Mouse (Mus musculus): ENCODE results near the gene Kifc3.
"Not testable (repeated sequence)": the region's sequence is repeated elsewhere in the genome, so short reads cannot be mapped to it uniquely, and the experiment has no call there.

The Kifc3 gene

DNA sequence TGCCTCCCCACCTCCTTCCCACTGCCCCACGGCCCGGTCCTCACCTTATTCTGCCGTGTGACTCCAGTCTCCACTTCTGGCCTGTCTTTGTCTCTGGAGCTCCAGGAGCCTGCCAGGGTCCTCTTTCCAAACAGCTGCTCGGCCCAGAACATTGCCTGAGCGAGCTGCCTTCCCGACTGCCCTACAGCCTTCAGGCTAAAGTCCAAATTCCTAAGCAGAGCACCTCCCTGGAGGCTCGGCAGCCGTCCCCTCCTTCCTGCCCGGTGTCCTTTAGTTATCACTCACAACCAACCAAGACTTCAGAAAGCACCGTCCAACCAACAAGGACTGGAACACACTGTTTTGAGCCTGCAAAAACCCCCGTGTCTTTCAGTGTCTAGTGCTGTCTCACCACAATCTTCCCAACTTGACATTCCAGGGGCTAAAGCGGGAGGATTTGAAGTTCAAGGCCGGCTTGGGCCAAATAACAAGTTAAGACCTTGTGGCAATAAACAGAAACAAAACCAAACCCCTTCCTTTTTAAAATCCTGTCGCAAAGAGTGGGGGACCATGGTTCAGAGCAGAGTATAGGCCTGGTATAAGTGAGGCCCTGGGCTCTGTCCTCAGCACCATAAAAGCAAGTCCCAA is at the start of gene Kifc3:
Gene Kifc3 (minus strand): TSS at position 164 of the 627 bp plus-strand sequence.
- DNase-seq, result no peak

DNA sequence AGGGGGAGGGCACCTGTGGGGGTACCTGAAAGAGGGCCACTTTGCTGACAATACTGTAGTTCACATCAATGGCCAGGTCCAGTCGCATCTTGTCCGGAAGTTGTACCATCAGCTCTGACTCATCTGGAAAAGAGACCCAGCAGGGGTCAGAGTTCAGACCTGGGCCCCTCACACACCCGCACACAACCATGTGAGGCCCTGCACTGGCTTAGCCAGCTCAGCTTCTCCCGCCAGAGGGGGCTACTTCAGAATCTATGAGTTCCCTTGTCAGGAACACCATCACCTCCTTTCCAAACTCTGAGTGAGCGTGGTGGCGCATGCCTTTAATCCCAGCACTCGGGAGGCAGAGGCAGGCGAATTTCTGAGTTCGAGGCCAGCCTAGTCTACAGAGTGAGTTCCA is 49.4 kb upstream of the Kifc3 start:
- no peak for DNase-seq

DNA sequence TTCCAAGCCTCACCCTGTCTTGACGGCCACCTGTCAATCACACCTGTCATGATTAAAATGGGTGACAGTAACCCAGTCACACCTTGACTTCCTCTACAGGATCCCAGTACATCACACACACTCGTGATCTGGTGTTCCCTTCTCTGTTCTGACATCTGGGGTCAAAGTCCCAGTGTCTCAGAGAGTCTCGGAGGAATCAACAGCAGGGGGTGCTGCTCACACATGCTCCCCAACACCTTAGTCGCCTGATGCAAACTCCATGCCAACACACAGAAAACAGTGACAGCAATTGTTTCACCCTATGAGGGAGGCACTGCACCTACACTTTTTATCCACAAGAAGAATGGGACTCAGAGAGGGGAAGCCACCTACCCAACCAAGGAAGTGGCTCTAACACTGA is 47.2 kb upstream of the Kifc3 start:
- no peak for DNase-seq

DNA sequence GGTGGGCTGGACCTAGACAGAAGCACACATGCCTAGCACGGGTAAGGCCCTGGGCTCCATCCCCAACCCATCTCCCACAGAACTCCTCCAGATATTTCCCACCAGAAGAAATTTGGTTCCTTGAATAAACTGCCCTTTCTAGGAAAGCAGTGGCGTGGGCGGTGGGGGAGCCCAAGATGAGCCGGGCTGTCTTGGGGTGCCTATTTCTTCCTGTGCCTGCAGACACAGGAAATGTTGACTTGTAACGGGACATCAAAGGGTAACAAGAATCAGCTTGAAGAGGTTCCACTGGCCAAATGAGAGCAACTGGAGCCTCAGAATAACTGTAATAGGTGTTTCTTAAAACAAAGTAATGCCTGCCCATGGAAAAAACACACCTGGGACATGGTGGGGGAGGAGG is 44.7 kb upstream of the Kifc3 start:
- no peak for DNase-seq

DNA sequence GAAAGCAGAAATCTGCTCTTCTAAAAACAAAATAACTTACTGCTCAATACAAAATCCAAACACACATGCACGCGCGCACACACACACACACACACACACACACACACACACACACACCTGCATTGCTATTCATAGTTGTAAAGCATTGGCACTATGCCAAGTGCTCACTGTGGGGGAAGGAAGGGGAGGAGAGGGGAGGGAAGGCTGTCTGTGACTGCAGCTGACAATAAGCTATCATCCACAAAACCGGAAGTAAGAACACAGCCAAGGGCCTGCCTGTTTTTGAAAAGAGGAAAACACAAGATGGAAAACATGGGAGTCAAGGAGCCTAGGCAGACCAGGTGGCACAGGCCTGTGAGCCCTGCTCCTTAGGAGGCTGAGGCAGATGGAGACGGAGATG is 42.6 kb upstream of the Kifc3 start:
- DNase-seq, result no peak

DNA sequence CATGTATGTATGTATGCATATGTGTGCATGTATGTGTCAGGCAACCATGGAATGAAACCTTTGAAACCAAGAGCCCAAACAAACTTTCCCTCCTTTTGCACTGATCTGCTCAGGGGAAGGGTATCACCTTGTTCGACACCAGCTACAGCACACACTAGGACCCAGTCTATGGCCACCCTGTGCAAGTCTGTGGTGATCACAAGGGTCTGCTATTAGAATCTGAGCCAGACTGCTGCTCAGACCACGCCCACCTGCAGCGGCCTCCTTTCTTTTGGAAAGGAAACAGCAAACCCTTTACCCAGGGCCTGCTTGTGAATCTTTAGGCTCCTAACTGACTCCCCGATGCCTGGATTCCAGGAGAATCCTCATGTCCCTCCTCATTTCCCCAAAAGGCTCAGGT is 41.2 kb upstream of the Kifc3 start:
- DNase-seq, result no peak

DNA sequence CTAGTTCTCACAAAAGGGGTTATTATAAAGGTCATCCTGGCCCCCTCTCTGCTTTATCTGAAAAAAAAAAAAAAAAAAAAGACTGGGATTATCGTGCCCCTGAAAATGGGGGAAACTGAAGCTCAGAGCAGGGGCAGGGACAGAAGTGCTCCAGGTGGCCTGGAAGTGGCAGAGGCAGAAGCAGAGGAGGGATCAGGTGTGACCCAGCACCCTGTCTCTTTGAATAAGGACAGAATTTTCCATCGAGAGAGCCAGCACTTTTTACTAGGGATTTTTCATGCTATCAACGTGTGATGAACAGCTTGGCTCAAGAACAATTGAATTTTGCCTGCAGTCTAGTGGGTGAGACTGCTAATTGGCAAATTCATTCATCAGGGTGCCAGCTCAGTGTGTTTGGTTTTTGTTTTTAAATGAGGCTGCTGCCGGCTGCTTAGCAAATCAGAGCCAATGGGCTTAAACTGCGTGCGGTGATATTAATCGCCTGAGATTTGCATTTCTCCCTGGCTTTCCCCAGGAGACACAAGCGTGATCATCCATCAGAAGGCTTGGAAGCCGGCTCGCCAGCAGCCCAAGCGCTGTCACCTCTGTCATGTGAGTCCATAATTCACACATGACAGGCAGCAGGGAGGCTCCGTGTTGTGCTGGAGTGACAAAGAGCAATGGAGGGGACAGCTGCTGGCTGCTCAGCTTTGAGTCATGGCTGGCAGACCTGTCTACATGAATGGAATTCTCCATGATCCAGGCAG is 40.4 kb upstream of the Kifc3 start:
- DNase-seq, result peak; percentile 32

DNA sequence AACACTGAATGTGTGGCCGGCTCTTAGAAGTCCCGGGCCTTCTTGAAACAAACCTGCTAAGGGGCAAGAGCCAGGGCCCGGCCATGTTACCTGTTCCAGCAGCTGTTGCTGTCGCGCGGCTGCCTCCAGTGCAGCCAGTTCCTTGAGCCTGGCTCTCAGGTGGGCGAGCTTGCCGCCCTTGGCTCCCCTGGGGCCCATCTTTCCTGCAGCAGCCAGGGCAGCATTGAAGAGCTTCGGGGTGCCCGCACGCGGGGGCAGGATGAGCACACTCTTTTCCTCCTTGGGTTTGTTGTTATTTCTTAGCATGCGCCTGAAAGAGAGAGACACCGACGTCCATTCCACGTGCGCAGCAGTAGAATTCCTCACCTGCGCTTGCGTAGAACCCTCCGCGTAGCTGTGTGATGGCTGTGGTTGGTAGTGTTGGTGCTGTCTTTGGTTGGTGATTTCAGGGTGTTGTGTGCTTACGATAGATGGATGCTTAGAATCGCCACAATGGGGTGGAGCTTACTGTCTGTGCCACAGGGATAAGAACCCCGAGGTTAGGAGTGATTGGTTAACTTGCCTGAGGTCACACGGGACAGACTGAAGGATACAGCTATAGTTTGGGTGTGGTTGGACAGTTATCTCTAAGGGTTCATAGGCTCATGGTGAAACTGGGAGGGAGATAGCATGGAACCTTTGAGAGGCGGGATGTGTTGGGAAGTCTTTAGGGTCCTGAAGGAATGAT is 39.6 kb upstream of the Kifc3 start:
- no peak for DNase-seq

DNA sequence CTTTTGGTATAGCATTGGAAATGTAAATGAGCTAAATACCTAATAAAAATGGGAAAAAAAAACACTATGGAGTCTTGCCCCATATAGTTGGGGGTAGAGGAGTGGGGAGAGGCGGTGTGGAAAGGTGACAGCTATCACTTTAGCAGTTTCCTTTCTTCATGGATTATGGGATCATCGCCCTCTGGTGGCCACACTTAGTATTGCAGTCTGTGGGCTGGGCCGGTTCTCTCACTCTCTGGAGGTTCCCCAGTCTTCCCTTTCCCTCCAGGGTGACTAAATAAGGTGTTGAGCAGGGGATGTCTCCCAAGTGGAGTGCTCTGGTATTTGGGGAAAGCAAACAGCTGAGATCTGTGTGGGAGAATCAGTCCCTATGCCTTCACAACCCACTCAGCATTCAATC is 33.1 kb upstream of the Kifc3 start:
- DNase-seq, result peak; percentile 63

DNA sequence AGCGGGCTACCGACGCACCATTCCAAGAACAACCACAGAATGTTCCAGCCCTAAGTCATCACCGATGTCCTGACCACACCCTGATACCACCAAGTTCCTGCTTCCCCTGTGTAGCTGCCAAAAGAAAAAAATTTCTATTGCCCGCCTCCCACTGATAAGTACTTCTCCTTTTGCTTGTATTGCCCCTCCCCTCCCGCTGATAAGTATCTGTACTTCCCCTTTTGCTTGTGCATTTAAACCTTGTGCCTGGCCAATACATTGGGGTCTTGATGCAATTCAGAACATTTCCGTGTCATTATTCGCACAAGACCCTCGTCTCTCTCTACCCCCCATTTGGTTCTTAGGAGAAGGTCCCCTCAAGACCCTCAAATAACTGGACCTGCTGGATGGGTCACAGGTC is 27.5 kb upstream of the Kifc3 start:
- DNase-seq, result not testable (repeated sequence)

DNA sequence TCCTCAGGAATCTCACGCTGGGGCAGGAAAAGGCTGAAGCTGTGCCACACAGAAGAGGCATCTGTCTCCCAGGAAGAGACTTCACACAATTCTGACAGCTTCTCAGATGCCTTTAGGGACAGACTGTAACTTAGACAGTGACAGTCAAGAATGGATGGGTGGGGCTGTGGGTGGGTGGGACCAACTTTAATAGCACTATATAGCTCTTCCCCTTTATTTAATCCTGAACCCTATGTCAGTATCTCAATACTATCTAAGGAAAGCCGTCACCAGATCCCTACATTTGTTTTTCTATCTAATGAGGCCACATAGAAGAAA is 24.5 kb upstream of the Kifc3 start:
- no peak for DNase-seq

DNA sequence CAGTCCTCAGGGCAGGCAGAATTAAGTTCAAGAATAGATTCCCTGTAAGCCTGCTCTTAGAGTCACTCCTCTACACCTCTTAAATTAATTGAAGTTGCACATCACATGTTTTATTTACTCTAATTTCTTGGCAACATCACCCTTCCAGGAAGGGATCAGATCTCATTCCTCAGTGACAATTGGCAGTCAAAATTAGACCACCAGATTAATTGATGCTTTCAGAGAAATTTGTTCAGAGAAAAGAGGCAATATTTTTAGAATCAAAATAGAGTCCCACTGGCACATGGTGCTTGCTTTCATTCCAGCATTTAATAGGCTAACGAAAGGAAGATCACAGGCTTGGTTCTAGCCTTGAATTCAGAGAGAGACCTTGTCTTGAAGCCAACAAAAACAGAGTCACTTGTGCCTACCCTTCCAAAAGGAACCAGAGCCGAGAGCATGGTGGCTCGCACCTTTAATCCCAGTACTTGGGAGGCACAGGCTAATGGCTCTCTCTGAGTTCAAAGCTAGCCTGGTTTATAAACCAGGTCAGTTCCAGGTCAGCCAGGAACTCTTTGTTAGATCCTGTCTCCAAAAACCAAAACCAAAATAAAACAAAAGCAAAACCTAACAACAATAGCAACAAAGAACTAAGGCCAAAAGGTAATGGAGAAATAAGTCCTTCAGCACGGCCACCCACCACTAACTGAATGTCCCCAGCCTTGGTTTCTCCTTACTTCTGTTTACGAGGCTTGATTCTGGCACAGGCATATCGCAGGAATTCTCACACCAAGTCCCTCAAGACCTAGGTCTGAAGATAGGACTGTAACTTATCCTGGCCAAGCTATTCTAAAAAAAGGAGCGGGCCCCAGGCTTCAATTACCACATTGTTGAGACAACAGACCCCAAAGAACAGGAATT is 23.9 kb upstream of the Kifc3 start:
- no peak for DNase-seq

DNA sequence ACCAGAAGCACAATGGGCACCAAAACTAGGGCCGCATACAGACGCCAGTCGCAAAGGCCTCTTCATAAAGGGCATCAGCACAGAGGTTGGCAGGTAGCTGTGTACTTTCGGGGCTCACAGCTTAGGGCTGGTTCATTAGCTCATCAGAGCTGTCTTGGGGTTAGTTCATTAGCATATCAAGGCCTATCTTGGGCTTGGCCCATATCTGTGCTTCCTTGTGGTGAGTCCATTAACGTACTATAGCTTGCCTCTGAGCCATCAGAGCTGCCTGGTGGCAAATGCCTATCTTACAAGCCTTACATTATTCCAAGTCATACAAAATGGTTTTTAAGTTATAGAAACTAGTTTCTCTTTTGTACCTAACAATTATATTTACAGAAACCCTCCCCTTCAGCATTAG is 21.4 kb upstream of the Kifc3 start:
- no peak for DNase-seq

DNA sequence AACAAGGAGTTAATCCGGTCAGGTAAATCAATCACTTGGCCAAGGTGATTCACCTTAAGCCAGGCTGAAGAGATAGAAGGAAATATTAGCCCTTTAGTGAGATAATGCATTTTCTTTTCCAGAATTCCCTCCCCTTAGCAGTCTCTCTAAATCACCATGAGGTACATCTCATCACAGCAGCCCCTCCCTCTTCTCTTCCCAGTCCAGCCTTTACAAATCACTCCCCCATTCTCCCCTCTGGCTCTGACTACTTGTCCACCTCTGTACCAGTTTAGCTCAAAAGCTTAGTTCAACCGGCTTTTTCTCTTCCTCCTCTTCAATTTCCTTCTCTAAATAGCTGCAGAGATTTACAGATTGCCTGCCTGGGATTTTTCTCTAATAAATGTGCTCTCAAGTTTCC is 18.4 kb upstream of the Kifc3 start:
- DNase-seq, result no peak

DNA sequence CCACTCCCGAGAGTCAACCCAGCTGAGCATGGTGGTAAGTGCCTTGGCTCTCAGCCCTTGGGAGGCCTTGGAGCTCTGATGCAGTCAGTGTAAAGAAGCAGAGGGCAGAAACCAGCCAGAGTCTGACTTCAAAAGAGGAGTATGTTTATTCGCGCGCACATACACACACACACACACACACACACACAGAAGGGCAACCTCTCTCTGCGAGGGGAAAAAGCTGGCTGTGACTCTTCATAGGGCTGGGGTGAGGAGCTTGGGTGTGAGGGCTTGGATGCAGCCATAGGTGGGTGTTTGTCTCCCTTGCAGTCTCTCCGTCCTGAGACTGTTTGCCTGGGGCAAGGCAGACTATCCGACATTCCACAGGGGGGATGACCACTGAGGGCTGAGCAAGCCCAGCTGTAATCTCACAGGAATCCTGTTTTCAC is 18.0 kb upstream of the Kifc3 start:
- no peak for DNase-seq

DNA sequence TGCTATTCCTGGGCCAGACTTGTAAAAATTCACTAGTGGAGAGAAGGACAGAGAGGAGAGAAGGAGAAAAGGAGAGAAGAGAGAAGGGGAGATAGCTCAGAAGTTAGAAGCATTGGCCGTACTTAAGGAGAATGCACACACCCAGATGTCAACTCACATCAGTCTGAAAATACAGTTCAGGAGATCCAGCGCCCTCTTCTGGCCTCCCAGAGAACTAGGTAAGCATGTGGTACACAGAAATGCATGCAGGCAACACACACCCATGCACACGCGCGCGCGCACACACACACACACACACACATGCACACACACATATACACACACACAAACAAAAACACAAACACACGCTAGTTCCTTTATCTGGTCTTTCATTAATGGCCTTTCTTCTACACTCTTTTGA is 17.0 kb upstream of the Kifc3 start:
- no peak for DNase-seq

DNA sequence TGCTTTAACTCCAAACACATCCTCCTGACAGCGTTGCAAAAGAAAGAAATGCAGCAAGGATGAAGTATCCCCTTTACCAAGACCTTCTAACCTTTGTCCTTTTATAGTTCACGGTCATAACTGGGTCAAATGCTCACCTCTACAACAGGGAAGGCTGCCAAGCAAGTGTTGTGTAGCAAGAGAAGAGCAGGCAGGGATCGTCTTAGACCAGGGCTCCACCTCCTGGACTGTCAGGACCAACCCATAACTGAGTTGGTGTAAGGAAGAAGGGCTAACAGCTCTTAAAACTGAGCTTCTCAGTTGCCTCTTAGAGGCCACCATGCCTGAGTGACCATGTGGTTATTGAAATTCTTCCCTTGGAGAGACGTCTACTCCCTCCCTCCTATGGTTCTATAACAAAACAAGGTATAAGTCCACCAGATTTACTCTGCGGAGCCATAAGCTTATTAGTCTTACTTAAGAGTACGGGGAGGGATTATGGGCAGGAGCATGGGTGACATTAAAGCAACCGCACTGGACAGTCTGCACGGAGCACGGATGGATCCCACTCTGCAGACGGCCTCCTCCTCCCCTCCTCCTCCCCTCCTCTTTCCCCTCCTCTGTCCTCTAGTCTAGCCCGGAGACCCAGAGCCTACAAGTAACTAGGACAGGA is 13.2 kb upstream of the Kifc3 start:
- DNase-seq, result no peak

DNA sequence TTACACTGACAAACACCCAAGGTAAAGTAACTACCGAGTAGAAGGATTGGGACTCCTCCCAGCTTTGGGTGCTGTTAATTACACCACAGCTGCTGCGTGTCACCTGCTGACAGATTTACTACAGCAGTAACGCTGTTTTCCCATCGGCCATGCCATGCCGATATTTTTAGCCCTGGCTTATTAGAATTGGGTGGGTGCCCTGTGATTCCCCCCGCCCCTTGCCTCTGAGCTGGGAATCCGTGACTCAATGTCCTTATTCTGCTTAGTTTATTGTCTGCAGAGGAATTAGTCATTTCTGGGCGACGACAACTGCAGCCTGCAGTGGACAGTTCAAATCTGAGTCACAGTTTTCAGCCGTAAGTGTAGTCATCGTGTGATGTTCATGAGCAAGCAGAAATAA is 7.3 kb upstream of the Kifc3 start:
- DNase-seq, result peak; percentile 32

DNA sequence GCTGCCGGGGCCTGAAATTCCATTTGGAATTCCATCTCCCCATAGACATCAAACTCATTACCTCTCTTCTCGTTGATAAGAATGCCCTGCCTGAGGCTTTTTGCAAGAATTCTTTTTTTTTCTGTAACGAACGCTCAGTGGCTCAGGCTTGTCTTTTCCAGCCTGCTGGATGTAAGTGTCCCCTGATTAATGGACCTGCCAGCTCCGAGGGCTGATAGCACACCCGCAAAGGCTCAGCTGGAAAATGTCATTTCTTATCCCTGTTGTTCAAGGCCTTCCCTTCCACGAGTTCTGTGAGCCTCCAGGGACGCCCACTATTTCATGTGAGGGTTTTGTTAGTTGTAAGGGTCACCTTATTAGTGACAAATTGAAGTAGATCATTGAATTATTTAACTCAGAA is 3.3 kb upstream of the Kifc3 start:
- DNase-seq, result no peak

DNA sequence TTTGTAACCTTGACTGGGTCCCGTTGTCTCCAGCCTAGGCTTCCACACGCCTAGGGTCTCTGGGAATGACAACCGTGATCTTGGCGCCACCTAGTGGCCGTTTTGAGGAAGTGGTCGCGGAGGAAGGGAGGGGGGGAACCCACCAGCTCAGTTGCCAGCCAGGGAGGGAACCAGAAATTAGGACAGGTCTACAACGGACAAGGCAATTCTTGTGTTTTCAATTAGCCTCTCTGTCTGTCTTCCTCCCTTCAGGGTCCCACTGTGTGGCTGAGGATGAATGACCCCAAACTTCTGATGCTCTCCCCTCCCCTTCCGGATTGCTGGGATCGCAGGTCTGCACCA is 1.4 kb upstream of the Kifc3 start:
- peak; percentile 63 for DNase-seq

DNA sequence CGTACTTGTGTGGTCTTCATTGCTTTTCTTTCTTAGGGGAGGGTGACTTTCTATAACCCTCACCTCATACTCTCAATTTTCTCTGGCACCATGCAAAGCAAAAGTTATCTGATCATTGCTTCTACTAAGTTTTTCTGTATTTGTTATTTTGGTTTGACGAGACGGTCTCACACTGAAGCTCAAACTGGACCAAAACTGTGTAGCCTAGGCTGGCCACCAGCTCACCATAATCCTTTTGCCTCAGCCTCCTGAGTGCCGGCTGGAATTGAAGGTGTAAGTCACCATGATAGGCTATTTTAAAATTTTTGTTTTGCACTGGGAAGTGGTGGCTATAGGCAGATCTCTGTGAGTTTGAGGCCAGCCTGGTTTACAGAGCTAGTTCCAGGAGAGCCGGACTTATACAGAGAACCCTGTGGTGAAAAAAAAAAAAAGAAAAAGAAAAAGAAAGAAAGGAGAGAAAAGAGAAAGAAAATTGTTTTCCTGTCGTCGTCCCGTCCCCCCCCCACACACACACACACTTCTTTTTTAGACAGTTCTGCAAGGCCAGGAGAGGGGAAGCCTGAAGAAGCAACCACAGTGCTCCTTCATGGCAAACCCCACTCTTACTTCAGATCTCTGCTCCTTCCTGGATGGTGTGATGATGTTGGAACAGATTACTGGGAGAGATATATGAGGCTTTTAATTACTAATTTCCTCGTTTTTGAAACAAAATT is 870 bp upstream of the Kifc3 start:
- DNase-seq, result no peak

DNA sequence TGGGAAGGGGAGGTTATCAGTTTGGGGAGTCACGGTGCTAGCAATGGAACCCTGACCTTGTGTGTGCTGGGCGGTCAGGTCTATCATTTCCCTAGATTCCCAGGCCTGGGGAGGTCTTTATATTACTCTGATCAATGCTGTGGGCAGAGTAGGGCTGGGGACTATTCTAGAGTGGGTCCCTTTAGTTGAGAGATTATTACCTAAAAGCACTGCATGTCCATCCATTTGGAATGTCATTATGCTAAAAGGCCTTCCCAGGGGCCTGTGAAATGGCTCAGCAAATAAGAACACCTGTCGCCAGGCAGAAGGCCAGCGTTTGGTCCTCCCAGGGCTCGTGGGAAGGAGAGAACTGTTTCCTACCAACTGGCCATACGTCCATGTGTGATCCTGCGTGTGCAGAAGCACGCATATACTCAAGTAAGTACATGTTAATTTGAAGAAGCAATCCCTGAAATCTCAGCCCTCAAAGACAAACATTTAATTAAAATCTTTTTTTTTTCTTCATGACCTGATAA is 499 bp downstream of the Kifc3 start:
- no peak for DNase-seq

Measured in right cerebral cortex, adult 18-20 months (tissue).